Mouse (Mus musculus) T-cell, adult 2 months (primary cell): ENCODE results near the gene Pus7.

Source experiments
- DNase-seq: peaks from one replicate; pipeline ENCODE4 v3.0.0; 2022; ENCODE audit warnings: low spot score

The Pus7 gene

GRCm38 (mm10) chr5:23782931-23783877, at the start of gene Pus7:
Gene Pus7, minus strand, starts transcription at chr5:23783711.
- peak; percentile 71 for DNase-seq

GRCm38 (mm10) chr5:23830897-23831752, 47.6 kb upstream of the Pus7 start:
- DNase-seq = no peak

GRCm38 (mm10) chr5:23826321-23827004, 43.0 kb upstream of the Pus7 start:
- peak; percentile 68 for DNase-seq

- no peak for DNase-seq
Observed at GRCm38 (mm10) chr5:23824171-23824733, 40.7 kb upstream of the Pus7 start.

GRCm38 (mm10) chr5:23822306-23822705, 38.8 kb upstream of the Pus7 start:
- no peak for DNase-seq

- DNase-seq = no peak
Observed at GRCm38 (mm10) chr5:23816681-23817080, 33.2 kb upstream of the Pus7 start.

GRCm38 (mm10) chr5:23814841-23815240, 31.3 kb upstream of the Pus7 start:
- DNase-seq = no peak

GRCm38 (mm10) chr5:23792726-23793125, 9.2 kb upstream of the Pus7 start:
- no peak for DNase-seq

GRCm38 (mm10) chr5:23789078-23789612, 5.6 kb upstream of the Pus7 start:
- DNase-seq = no peak

- no peak for DNase-seq
Observed at GRCm38 (mm10) chr5:23788390-23788830, 4.9 kb upstream of the Pus7 start.

- peak; percentile 90 for DNase-seq
Observed at GRCm38 (mm10) chr5:23787536-23788389, 4.3 kb upstream of the Pus7 start, which contains the start of gene Rint1. Gene Rint1, plus strand, starts transcription at chr5:23787711.

GRCm38 (mm10) chr5:23782051-23782810, 1.3 kb downstream of the Pus7 start:
- DNase-seq = no peak

GRCm38 (mm10) chr5:23781172-23781571, 2.3 kb downstream of the Pus7 start:
- DNase-seq = no peak

- no peak for DNase-seq
Observed at GRCm38 (mm10) chr5:23780516-23780915, 3.0 kb downstream of the Pus7 start.

GRCm38 (mm10) chr5:23774186-23774585, 9.3 kb downstream of the Pus7 start:
- DNase-seq = no peak

GRCm38 (mm10) chr5:23771105-23771504, 12.4 kb downstream of the Pus7 start:
- DNase-seq = no peak

GRCm38 (mm10) chr5:23764557-23764956, 19.0 kb downstream of the Pus7 start:
- no peak for DNase-seq

GRCm38 (mm10) chr5:23762531-23762930, 21.0 kb downstream of the Pus7 start:
- DNase-seq = no peak

GRCm38 (mm10) chr5:23758633-23759032, 24.9 kb downstream of the Pus7 start:
- DNase-seq = peak; percentile 14

GRCm38 (mm10) chr5:23756368-23756767, 27.1 kb downstream of the Pus7 start:
- no peak for DNase-seq
